Mouse (Mus musculus) right cerebral cortex, postnatal 14 days (tissue): Measurements from ENCODE around the gene Plcb1.

Experiments
- DNase-seq: peaks from one replicate; pipeline ENCODE4 v3.0.0; 2022

Gene Plcb1

GRCm38 (mm10) chr2:134914091-134914550 lies 128.3 kb downstream of the Plcb1 start:
- DNase-seq: no peak

GRCm38 (mm10) chr2:134915035-134915434 lies 129.2 kb downstream of the Plcb1 start:
- DNase-seq: no peak

- no peak for DNase-seq
Observed at GRCm38 (mm10) chr2:134920611-134921280, 134.9 kb downstream of the Plcb1 start.

- DNase-seq: no peak
Observed at GRCm38 (mm10) chr2:134922636-134923375, 136.9 kb downstream of the Plcb1 start.

DNA sequence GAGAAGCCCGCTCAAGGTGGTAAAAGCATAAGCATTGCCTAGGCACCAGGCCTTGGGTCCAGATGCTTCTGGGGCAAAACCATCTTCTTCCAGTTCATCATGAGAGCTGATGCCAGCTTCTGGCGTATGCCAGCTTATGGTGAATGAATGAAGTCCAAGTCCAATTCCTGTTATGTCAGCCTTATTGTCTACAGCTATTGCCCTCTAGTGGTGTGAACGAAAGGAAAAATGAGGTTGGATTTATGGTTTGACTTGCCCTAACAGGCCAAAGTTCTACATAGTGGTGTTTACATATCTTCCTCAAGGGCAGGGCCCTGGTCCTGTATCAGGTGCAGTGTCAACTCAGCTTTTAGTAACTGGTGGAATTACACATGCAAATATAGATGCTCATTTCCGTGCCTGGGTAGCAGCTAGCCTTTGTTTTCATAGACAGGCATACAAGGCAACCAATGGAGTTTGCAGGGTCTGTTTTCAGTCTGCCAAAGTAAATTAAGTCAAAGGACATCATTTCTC lies 138.3 kb downstream of the Plcb1 start:
- DNase-seq: no peak

DNA sequence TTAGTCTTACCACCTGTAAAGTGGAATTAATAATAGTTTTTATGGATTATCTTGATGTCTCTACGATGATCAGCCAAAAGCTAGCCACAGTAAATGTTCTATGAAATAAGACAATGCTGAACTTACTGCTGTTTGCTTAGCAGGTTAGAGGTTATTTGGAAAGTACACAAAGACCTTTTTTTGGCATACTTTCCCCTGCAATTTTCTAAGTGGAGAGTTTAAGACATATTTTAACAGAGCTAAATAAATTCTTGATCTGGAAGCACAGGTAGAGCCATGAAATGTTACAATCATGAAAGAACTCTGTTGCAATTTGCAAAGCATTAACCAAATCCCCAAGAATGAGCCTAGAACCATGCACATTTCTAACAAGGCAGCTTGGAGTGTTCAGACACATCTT lies 140.4 kb downstream of the Plcb1 start:
- no peak for DNase-seq

- no peak for DNase-seq
Observed at GRCm38 (mm10) chr2:134927072-134927471, 141.2 kb downstream of the Plcb1 start.

DNA sequence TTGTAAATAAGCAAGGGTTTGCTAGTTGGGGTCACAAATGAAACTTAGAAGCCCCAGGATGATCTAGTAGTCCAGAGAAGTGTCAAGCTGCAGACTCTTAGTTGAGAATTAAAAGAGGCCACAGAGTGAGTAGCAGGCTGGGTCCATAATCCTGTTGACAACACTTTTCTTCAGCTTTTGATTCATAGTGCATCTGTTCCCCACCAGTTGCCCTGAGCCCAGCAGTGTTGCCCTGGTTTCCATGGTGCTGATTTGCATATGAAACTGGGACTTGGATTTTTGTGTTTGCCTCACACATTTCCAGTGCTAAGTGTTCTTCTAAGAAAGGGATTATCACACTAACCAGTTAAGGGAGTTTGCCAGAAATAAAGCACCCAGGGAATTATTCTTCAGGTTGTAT lies 143.6 kb downstream of the Plcb1 start:
- no peak for DNase-seq

GRCm38 (mm10) chr2:134930961-134931360 lies 145.1 kb downstream of the Plcb1 start:
- DNase-seq: no peak

- no peak for DNase-seq
Observed at GRCm38 (mm10) chr2:134931756-134932421, 146.0 kb downstream of the Plcb1 start.

DNA sequence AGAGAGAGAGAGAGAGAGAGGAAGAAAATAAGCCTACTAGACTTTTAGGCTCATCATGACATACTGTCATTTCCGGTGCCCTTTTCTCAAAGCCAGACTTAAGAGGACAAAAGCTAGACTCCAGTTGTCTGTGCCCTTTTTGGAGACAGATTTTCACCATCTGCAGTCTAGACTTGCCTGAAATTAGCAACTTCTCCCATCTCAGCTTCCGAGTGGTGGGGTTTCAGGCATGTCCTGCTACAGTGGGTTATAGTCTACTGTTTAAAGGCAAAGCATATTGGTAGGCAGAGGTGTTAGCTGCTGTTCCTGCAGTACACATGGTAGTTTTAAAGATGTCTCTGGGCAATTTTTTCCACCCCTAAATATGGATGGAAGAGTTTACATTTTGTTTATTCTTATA lies 149.6 kb downstream of the Plcb1 start:
- DNase-seq: no peak

- no peak for DNase-seq
Observed at GRCm38 (mm10) chr2:134935970-134936649, 150.2 kb downstream of the Plcb1 start.

DNA sequence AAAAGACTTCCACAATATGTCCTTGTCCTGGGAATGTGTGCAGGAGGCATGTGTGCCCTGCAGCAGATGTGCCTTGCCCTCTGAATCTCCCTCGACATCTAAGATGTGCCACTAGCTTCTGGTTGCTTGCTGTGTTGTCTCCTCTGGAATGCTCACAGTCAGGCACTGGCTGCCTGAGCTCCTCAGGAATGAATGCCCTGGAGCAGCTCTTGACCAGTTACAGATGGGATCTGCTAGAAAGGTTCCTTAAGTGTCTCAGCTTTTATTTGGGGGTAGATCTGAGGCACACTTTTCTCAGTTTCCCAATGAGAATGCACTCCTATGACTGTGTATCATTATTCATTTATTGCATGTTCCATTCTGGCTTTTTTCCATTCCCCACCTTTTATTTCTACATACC lies 151.8 kb downstream of the Plcb1 start:
- DNase-seq: no peak

DNA sequence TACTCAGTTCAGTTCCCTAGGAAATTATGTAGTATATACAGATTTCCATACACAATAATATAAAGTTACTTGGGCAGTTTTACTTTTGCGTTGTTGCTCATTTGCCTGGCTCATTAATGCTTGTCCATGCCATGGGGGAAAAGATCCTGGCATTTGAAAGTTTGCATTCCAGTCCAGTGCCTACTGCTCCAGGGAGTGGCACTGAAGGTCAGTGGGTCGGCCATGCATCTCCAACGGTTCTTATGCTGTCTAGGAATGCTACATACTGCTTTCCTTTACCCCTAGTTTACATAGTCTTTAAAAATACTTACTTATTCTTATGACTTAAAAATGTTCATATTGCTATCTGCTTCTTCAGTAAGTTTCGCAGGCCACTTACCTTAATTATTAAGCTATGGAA lies 156.2 kb downstream of the Plcb1 start:
- DNase-seq: no peak

DNA sequence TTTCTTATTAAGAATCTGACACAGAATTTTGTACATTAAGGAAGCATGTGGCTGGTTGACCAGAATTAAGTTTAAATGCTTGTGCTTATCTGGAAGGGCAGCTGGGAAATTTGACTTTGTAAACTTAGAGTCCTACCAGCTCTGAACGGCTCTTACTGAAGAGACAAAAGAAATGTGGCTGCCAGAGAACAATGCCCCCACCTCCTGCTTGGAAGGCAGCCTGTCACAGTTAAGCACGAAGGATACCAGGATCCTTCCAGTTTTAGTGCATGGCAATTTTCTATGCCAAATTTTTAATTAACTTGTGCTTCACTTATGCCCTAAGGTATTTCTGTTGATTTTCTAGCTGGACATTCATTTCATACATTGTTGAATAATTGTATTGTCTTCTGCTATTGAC lies 157.1 kb downstream of the Plcb1 start:
- no peak for DNase-seq

- no peak for DNase-seq
Observed at GRCm38 (mm10) chr2:134946331-134946730, 160.5 kb downstream of the Plcb1 start.

DNA sequence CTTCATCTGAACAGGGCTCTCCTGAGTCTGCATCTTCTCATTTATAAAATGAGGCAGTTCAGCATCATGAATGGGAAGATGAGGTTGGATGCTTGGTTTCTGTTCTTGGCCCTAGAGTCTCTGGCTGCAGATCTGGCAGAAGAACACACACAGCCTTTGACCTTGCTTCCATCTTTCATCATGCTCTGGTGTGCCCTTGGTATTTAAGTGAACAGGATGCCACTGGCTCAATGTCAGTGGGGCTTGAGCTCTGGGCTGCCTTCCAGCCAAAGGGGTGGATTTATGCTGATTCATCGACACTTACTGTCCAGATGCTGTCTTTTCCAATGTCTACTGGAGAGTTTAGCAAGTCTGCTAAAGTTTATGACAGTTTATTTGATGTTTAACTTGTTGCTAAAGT lies 161.0 kb downstream of the Plcb1 start:
- no peak for DNase-seq

- DNase-seq: no peak
Observed at GRCm38 (mm10) chr2:134952088-134952487, 166.2 kb downstream of the Plcb1 start.

DNA sequence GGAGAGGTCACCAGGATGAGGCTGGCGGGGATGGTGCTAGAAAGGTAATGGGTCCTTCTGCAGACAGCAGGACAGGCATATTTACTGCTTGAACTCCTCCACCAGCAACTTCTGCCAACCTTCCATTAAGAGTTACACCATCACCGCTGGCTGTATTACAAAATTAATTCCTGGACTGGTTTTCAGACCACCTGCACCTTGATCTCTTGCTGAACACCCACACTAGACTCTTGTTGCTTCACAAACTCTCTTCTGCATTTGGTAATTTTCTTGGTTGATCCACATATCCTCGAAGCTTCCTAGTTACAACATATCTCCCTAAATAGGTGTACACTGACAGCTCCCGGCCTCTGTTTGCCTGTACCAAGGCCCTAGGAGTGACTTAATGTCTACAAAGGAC lies 170.6 kb downstream of the Plcb1 start:
- DNase-seq: no peak

DNA sequence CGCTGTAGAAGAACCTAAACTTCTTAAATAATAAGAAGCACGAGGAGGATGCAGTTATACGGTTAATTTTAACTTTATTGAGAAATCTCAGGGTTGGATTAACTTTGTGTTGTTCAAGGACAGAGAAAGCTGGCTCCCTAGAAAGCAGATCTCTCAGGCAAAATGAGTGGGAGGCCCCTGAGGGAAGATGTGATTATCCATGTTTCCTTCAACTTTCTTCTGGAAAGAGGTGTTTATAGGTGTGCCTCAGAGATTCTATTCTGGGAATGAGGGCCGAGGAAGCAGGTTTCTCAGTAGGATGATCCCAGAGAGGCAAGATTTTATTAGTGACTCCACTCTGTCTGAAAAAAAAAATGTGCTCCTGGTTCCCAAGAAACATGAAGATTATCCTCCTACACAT lies 180.3 kb downstream of the Plcb1 start:
- no peak for DNase-seq

DNA sequence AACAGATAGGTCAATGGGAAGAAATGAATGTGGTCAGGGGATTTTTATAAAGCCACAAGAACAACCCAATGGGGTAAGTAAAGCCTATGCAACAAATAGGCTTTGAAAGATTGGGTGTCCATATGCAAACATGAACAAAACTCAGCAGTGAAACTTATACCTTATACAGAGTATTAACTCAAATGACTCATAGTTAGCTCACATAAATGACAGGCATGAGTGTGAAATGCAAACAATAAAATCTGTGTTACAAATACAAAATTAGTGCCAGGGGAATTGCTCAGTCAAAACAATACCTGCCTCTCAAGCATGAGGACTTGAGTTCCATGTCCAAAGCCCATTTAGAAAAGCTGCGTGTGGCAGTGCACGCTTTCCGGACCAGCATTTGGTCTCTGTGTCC lies 182.5 kb downstream of the Plcb1 start:
- DNase-seq: no peak

DNA sequence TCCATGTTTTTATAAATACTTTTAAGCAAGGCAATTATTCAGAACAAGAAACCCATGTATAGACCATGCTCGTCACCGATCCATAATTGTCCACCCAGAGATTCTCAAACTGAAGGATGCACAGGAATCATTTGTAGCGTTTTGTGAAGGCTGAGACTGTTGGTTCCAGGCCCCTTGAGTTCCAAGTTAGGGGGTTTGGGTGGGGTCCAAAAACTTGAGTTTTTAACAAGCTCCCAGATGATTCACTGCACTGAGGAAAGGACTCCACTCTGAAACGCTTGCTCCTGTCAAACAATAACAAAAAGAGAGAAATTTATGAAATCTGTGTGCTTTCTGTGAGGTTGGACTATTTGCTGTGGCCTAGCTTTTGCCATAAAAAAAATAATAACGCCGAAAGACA lies 186.5 kb downstream of the Plcb1 start:
- DNase-seq: no peak

- no peak for DNase-seq
Observed at GRCm38 (mm10) chr2:134974711-134975110, 188.8 kb downstream of the Plcb1 start.
